Mouse (Mus musculus) ovary, adult 2 months (tissue): Measurements from ENCODE around the gene Atmin. TPM values are rescaled to one million over a fixed set of nuclear protein-coding genes. Genes with fewer than 3 reads are reported as not detected.

ENCODE experiments used
- polyA plus RNA-seq: library from polyadenylated mRNA; depleted of rRNA; stranded (reverse); fragments of >200 nt; gene quantifications from 2 replicates; pipeline ENCODE4 v1.2.3, GENCODE M21; 2012; rRNA removed

Atmin gene
- polyA plus RNA-seq, result 21.6 and 22.9 TPM in 2 replicates

DNA sequence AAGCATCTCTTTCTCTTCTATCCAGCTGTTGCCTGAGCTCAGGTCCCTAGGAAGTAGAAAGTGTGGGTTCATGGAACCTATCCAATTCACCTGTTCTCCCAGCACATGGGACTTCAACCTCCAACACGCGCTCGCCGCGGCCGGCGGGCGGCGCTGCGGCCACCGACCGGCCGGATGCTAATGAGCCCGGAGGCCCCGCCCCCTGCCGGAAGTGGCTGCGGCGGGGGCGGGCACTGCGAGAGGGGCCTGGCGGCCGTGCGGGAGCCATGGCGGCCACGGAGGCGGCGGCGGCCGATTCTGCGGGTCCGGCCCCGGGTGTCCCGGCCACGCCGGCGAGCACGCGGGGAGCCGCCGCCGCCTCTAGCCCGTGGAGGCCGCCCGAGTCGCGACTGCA, at the start of gene Atmin:
TSS of gene Atmin (plus strand) at position 233 of the 394 bp plus-strand sequence.

DNA sequence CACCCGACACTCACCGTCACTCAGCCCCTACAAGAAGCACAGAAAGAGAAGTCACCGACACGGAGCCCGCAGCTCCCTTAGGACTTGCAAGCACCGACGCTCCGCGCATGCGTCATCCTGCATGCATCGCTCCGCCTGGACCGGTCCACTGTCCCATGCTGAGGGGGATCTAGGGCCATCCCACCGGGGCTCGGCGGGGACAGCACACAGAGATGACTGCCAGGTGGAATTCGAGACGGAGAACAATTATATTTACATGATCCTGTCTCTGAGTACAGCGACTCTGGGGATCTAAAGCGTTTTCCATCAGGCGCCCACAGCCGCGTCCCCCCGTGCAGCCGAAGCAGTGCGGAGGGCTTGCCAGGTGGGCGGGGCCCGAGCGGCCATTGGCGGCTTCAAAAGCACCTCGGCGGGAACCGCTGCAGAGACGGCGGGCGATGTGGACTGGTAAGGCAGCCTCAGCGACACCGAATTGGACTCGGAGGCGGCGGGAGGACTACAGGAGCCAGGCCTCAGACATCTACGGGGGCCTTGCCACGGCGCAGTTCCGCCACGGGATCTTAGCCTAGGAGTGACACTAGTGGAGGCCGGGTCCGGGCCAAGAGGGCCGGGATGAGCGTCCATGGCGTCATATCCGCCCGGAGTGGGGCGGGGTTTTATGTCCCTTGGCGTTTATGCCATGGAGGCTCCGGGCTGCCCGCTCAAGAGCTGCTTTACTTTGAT, 21.7 kb upstream of the Atmin start, which contains the start of the genes Cmc2 and Cenpn:
TSS of gene Cmc2 (minus strand) at position 119 of the 723 bp plus-strand sequence.
TSS of gene Cenpn (plus strand) at position 394 of the 723 bp plus-strand sequence.

DNA sequence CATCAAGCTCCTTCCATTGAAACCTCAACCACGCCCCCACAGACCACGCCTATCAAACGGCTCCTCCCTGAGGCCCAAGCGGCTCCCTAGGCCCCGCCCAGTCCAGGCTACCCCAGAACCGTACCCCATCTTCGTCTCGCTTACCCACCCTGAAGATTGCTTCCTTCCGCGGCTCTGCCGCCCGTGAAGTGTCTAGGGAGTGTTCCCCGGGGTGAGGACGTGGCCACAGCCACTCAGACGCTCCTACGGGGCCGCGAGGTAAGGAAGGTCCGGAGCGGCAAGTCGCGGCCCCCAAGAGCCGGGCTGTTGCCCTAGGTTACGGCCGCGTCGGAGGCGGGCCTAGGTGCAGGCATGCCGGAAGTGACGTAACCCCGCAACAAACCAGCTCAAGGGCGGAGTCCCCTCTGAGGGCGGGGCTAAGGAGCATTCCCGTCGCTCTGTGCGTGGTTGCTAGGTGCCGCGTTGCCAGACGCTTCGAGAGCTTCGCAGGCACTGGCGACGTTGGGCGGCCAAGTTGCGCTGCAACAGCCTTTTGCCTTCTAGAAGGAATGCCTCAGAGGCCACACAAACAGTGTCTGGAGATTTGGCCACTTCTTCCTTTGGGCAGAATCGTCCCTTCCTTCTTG, 35.6 kb downstream of the Atmin start, which contains the start of gene 1700030J22Rik:
TSS of gene 1700030J22Rik (minus strand) at position 329 of the 626 bp plus-strand sequence.

DNA sequence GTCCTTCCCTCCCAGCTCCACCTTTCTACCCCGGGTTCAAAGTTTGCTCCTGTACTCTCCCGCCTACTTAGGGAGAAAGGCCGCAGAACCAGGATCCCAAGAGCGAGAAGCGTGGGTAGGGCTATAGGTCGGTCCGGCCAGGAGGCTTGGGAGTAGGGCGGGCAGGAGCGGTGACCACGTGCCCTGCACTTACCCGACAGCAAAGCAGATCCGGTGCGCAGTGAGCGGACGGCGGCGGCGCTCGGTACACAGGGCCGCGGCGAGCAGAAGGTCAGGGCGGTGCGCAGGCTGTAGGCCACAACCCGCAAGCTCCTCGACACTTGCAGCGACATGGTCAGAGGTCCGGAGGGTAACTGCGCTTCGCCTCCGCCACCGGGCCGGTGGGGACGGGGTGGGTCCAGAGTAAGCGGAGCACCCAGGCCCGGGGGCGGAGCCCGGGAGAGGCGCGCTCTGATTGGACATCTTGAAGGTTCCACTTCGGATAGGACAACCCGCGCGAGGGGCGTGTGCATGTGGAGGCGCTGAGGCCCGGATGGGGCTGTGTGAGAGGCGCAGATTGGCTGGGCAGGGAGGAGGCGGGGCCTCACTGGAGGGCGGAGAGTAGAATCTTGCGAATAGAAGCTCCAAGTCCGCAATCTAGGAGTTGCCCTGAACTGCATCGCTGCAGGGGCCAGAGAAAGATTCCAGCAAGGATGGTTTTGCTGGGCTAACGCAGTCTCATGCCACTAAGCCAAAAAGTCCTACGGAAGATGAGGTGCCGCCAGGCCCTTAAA, 50.1 kb downstream of the Atmin start, which contains the start of gene Gcsh:
TSS of gene Gcsh (minus strand) at position 443 of the 773 bp plus-strand sequence.

Other genes with a start within 250 kb of the Atmin start
- 1.8 and 2.3 TPM in 2 replicates for gene Cdyl2, start 210.4 kb upstream of the Atmin start, polyA plus RNA-seq
- 3.0 and 4.8 TPM in 2 replicates for gene Cmc2, start 21.9 kb upstream of the Atmin start, polyA plus RNA-seq
- 5.7 and 7.9 TPM in 2 replicates for gene Cenpn, start 21.7 kb upstream of the Atmin start, polyA plus RNA-seq
- 1.2 and 1.3 TPM in 2 replicates for gene 1700030J22Rik, start 35.6 kb downstream of the Atmin start, polyA plus RNA-seq
- 42.7 and 49.7 TPM in 2 replicates for gene Gcsh, start 50.1 kb downstream of the Atmin start, polyA plus RNA-seq
- 0.28 and 0.61 TPM in 2 replicates for gene Pkd1l2, start 139.1 kb downstream of the Atmin start, polyA plus RNA-seq
- 0.23 and 0.27 TPM in 2 replicates for gene Bco1, start 152.5 kb downstream of the Atmin start, polyA plus RNA-seq
- 4.1 and 5.3 TPM in 2 replicates for gene Gan, start 214.7 kb downstream of the Atmin start, polyA plus RNA-seq